Mouse (Mus musculus) hindbrain, embryonic 16.5 days (tissue): ENCODE results near the gene Mettl24. TPM values are rescaled to one million over a fixed set of nuclear protein-coding genes. Genes with fewer than 3 reads are reported as not detected.
A peak's percentile ranks its signal among the peaks of the same experiment; 100 is the strongest.

Experiments
- ATAC-seq: fragments of 200-750 bp; cut with Nextera tagmentation; 2 replicates; pipeline ENCODE4 v1.8.0; 2017; ENCODE audit warnings: moderate TSS enrichment, moderate library complexity
- H3K27ac ChIP-seq: fragments of 300-500 bp; sonication (generic); 2 replicates; pipeline ENCODE4 v1.5.1; 2014; ENCODE audit warnings: low read depth, mild to moderate bottlenecking, control low read depth, low read length, moderate library complexity
- H3K27me3 ChIP-seq: fragments of 300-500 bp; sonication (generic); replicated peaks from 2 replicates; pipeline ENCODE4 v1.6.1; 2014; ENCODE audit warnings: low read length; ENCODE audit not compliant: control insufficient read depth, insufficient read depth
- H3K36me3 ChIP-seq: fragments of 300-500 bp; sonication (generic); 2 replicates; pipeline ENCODE4 v1.6.1; 2014; ENCODE audit warnings: mild to moderate bottlenecking, low read length, moderate library complexity, mixed read lengths; ENCODE audit not compliant: control insufficient read depth, insufficient read depth
- H3K4me1 ChIP-seq: fragments of 300-500 bp; sonication (generic); 2 replicates; pipeline ENCODE4 v1.6.1; 2014; ENCODE audit warnings: low read depth, low read length; ENCODE audit not compliant: control insufficient read depth, insufficient read depth
- H3K4me2 ChIP-seq: fragments of 300-500 bp; sonication (generic); 2 replicates; pipeline ENCODE4 v1.6.1; 2014; ENCODE audit warnings: mild to moderate bottlenecking, low read length, control low read depth, moderate library complexity
- H3K4me3 ChIP-seq: fragments of 300-500 bp; sonication (generic); 2 replicates; pipeline ENCODE4 v1.5.1; 2014; ENCODE audit warnings: mild to moderate bottlenecking, low read length, control low read depth, moderate library complexity
- H3K9ac ChIP-seq: fragments of 300-500 bp; sonication (generic); 2 replicates; pipeline ENCODE4 v1.6.1; 2014; ENCODE audit warnings: low read depth, mild to moderate bottlenecking, control low read depth, low read length, moderate library complexity
- H3K9me3 ChIP-seq: fragments of 300-500 bp; sonication (generic); 2 replicates; pipeline ENCODE4 v1.6.1; 2014; ENCODE audit warnings: mild to moderate bottlenecking, low read length, moderate library complexity; ENCODE audit not compliant: control insufficient read depth
- WGBS: fragments of 180-500 bp; shearing (Covaris S2); extraction: QIAGEN DNeasy Blood & Tissue Kit; methylation state at CpG from one replicate; pipeline ENCODE4 v1.1.7; 2014; 5-methylcytosine and 5-hydroxymethylcytosine counted together
- polyA plus RNA-seq: library from polyadenylated mRNA; unstranded; fragments of >200 nt; fragmentation: Nextera tagmentation; extraction: Ambion mirVana; gene quantifications from 2 replicates; pipeline ENCODE4 v1.2.1, GENCODE M21; 2015

The Mettl24 gene
- polyA plus RNA-seq: 0.84 and 0.94 TPM in 2 replicates

DNA sequence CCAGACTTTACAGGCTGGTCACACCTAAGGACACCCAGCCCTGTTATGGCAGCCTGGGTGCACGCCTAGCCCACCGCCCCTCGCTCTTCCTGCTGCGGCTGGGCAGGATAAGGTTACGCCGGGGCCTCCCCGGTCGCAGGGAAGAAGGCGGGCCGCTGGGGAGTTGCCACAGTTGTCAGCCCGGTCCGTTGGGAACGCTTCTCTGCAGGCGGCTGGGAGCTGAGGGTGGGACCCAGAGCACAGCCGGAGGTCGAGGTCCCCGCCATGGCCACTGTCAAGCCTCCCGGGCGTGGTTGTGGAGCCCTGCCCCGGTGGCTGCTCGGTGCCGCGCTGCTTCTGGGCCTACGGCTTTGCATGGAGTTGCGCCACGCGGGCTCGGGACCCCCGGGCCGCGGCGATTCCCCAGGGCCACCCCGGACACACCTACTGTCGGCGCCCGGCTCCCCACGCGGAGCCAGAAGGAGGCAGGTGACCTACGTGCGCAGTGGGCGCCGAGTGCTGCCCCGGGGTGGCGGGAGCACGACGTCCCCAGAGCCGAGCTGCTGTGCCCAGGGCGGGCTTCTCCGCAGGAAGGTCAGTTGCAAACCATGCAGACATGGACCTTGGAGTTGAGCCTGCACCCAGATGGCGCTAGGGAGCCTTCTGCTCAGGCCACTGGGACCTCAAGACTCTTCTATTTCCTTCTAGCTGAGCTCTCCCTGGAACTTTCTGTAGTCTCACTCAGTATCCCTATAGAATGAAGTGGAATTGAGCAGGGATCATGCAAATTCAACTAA lies at the start of gene Mettl24:
Mettl24 (plus strand) TSS at position 191 of the 776 bp plus-strand sequence.
- peaks cover 11% of the 10 kb centered on the region for H3K4me1 ChIP-seq
- ATAC-seq: peak; percentile 84
- H3K9ac ChIP-seq: peak within 1 kb of the TSS; percentile 78
- no peaks in the 10 kb centered on the region for H3K36me3 ChIP-seq
- peak within 1 kb of the TSS; percentile 57 for H3K4me3 ChIP-seq
- no peaks in the 10 kb centered on the region for H3K9me3 ChIP-seq
- H3K27ac ChIP-seq: peak within 1 kb of the TSS; percentile 12; the same call in 1 of the 2 replicates
- no peaks in the 10 kb centered on the region for H3K27me3 ChIP-seq
- peak within 1 kb of the TSS; percentile 100 for H3K4me2 ChIP-seq
- WGBS: 0% methylated on average over 42 of the region's 50 CpGs

GRCm38 (mm10) chr10:40637331-40637730 lies 45.8 kb upstream of the Mettl24 start:
- Histone ChIP-seq H3K9ac (no peak overlapping the region), H3K9me3 (no peaks in the 10 kb centered on the region), H3K4me1 (peaks cover 7% of the 10 kb centered on the region), H3K27me3 (no peaks in the 10 kb centered on the region), H3K4me3 (no peak overlapping the region), H3K27ac (no peak overlapping the region), H3K4me2 (no peak overlapping the region), H3K36me3 (no peaks in the 10 kb centered on the region)
- WGBS: 54% methylated on average over 10 of the region's 10 CpGs
- ATAC-seq: no peak

GRCm38 (mm10) chr10:40638276-40638675 lies 44.8 kb upstream of the Mettl24 start:
- H3K27ac ChIP-seq: no peak overlapping the region
- no peak overlapping the region for H3K4me2 ChIP-seq
- no peaks in the 10 kb centered on the region for H3K9me3 ChIP-seq
- H3K4me1 ChIP-seq: peaks cover 7% of the 10 kb centered on the region
- no peak overlapping the region for H3K9ac ChIP-seq
- H3K27me3 ChIP-seq: no peaks in the 10 kb centered on the region
- 43% methylated on average over 7 of the region's 7 CpGs for WGBS
- ATAC-seq: no peak
- H3K36me3 ChIP-seq: no peaks in the 10 kb centered on the region
- no peak overlapping the region for H3K4me3 ChIP-seq

DNA sequence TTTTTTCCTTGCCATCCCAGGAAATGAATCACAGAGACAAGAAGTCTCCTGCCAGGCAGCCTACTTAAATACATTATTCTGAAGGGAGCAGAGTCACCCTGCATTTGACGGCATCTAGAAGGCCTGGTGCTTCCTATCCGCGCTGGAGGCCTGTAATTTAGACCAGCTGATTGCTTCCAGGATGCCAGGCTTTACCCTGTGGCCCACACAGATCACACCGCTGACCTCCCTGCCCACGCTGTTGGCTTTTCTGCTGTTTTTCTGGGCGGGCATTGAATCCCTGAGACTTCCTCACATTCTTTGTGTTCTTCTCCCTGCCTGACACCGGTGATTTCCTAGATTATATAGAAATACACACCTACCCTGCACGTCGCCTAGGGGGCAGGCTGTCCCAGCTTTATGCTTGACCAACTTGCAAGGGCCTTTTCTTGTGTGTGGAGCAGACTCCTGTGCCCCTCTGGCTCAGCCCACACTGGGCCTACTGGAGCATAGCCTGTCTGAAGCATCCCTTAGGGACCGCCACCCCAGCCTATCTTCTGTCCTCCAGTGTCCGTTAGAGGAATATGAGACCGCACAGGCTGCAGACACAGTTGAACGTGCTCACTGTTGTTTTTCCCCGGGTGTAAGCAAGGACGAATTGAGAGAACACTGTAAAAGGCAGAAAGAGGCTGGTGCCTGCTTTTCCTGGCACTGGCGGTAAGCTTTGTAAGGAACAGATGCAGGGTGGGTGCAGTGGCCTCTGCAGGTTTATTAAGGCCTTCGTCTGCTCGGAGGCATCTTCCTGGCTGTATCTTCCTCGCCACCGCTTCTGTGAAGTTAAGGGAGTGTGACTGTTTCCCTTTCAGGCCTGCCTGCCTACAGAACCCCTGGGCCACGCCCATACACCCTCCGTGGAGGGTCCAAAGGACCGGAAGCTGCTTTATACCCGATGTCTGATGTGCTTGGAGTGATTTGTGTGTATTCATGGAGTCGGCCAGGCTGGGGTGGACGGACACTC lies 44.0 kb upstream of the Mettl24 start:
- H3K27me3 ChIP-seq: no peaks in the 10 kb centered on the region
- no peak overlapping the region for H3K4me3 ChIP-seq
- WGBS: 44% methylated on average over 26 of the region's 26 CpGs
- no peak overlapping the region for H3K4me2 ChIP-seq
- H3K27ac ChIP-seq: no peak overlapping the region
- H3K9me3 ChIP-seq: no peaks in the 10 kb centered on the region
- ATAC-seq: peak; percentile 69
- peak overlapping the region; percentile 37 for H3K9ac ChIP-seq
- peaks cover 7% of the 10 kb centered on the region for H3K4me1 ChIP-seq
- no peaks in the 10 kb centered on the region for H3K36me3 ChIP-seq

DNA sequence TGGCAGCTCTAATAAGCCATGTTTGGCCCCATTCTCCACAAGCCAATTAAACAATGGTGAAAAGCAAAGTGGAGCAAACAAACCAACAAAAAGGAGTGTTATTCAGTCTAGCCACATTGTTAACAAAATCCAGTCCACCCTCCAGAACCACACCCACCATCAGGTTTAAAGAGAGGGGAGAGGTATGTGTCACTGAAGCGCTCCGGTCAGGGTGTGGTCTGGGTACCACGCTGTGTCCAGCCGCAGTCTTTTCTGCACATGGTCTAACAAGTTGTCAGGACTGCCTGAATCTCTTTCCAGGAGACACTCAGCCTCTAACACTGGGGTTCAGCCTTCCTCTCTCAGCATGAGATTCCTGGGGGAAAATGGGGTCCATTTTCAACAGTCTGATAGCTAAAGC lies 42.7 kb upstream of the Mettl24 start:
- Histone ChIP-seq H3K4me1 (peaks cover 7% of the 10 kb centered on the region), H3K36me3 (no peaks in the 10 kb centered on the region), H3K4me3 (no peak overlapping the region), H3K9me3 (no peaks in the 10 kb centered on the region), H3K27ac (no peak overlapping the region), H3K27me3 (no peaks in the 10 kb centered on the region), H3K9ac (no peak overlapping the region), H3K4me2 (no peak overlapping the region)
- WGBS: 90% methylated on average over 4 of the region's 4 CpGs
- ATAC-seq: no peak

GRCm38 (mm10) chr10:40641901-40642300 lies 41.2 kb upstream of the Mettl24 start:
- Histone ChIP-seq H3K9me3 (peaks cover 4% of the 10 kb centered on the region; the same call in 1 of the 2 replicates), H3K4me1 (peaks cover 7% of the 10 kb centered on the region), H3K4me2 (no peak overlapping the region), H3K27me3 (no peaks in the 10 kb centered on the region), H3K4me3 (no peak overlapping the region), H3K9ac (no peak overlapping the region), H3K27ac (no peak overlapping the region), H3K36me3 (no peaks in the 10 kb centered on the region)
- WGBS: 91% methylated on average over 7 of the region's 7 CpGs
- ATAC-seq: no peak

- H3K36me3 ChIP-seq: no peaks in the 10 kb centered on the region
- H3K27me3 ChIP-seq: no peaks in the 10 kb centered on the region
- peaks cover 4% of the 10 kb centered on the region for H3K9me3 ChIP-seq
- no peak overlapping the region for H3K4me3 ChIP-seq
- WGBS: 83% methylated on average over 5 of the region's 5 CpGs
- peaks cover 7% of the 10 kb centered on the region for H3K4me1 ChIP-seq
- ATAC-seq: no peak
- H3K9ac ChIP-seq: no peak overlapping the region
- no peak overlapping the region for H3K4me2 ChIP-seq
- H3K27ac ChIP-seq: no peak overlapping the region
Measured at GRCm38 (mm10) chr10:40643126-40643525, 40.0 kb upstream of the Mettl24 start.

DNA sequence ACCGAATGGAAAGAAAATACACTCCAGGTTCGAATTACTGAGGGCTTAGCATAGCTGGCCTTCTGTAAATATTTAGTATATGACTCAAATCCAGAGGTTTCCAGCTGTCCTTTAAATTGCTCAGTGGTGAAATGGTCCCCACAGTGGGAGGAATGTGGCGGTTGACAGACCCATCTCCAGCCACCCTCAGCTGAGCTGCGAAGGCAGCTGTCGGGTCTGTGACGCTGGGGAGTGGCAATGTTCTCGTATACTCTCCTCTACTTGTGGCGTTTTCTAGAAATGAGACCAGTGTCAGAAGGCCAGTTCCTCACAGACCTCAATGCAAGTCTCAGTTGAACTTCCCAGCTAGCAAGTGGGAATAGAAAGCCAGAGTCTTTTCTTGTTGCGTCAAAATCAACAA lies 38.6 kb upstream of the Mettl24 start:
- Histone ChIP-seq H3K36me3 (no peaks in the 10 kb centered on the region), H3K4me3 (no peak overlapping the region), H3K9ac (no peak overlapping the region), H3K9me3 (peaks cover 4% of the 10 kb centered on the region), H3K27ac (no peak overlapping the region), H3K27me3 (no peaks in the 10 kb centered on the region), H3K4me2 (no peak overlapping the region), H3K4me1 (peaks cover under 1% of the 10 kb centered on the region; the same call in 1 of the 2 replicates)
- 71% methylated on average over 9 of the region's 9 CpGs for WGBS
- ATAC-seq: no peak

GRCm38 (mm10) chr10:40645346-40645745 lies 37.7 kb upstream of the Mettl24 start:
- H3K4me1 ChIP-seq: no peaks in the 10 kb centered on the region
- WGBS: 87% methylated on average over 1 of the region's 1 CpGs
- no peak overlapping the region for H3K4me2 ChIP-seq
- no peak for ATAC-seq
- H3K4me3 ChIP-seq: no peak overlapping the region
- H3K36me3 ChIP-seq: no peaks in the 10 kb centered on the region
- H3K27me3 ChIP-seq: no peaks in the 10 kb centered on the region
- no peak overlapping the region for H3K9ac ChIP-seq
- H3K27ac ChIP-seq: no peak overlapping the region
- peaks cover 4% of the 10 kb centered on the region for H3K9me3 ChIP-seq
